Mouse (Mus musculus) kidney, embryonic 14.5 days (tissue): ENCODE data around the gene Pnpla7. TPM values are rescaled to one million over a fixed set of nuclear protein-coding genes. Genes with fewer than 3 reads are reported as not detected.
A peak's percentile ranks its signal among the peaks of the same experiment; 100 is the strongest.

ENCODE experiments used
- ATAC-seq: fragments of 200-750 bp; cut with Nextera tagmentation; 2 replicates; pipeline ENCODE4 v1.8.0; 2017; ENCODE audit warnings: moderate number of reproducible peaks, mild to moderate bottlenecking, moderate TSS enrichment, moderate library complexity; ENCODE audit not compliant: low FRiP score, low TSS enrichment
- H3K27ac ChIP-seq: fragments of 300-500 bp; sonication (generic); 2 replicates; pipeline ENCODE4 v1.5.1; 2014; ENCODE audit warnings: low read depth, mild to moderate bottlenecking, low read length, moderate library complexity, mixed read lengths
- H3K27me3 ChIP-seq: fragments of 300-500 bp; sonication (generic); 2 replicates; pipeline ENCODE4 v1.6.1; 2014; ENCODE audit warnings: mild to moderate bottlenecking, low read length; ENCODE audit not compliant: control insufficient read depth, insufficient read depth
- H3K36me3 ChIP-seq: fragments of 300-500 bp; sonication (generic); 2 replicates; pipeline ENCODE4 v1.6.1; 2014; ENCODE audit warnings: low read length, mixed read lengths; ENCODE audit not compliant: control insufficient read depth, insufficient read depth
- H3K4me1 ChIP-seq: fragments of 300-500 bp; sonication (generic); 2 replicates; pipeline ENCODE4 v1.6.1; 2014; ENCODE audit warnings: low read length, mixed read lengths; ENCODE audit not compliant: control insufficient read depth, insufficient read depth
- H3K4me2 ChIP-seq: fragments of 300-500 bp; sonication (generic); replicated peaks from 2 replicates; pipeline ENCODE4 v1.6.1; 2014; ENCODE audit warnings: low read depth, mild to moderate bottlenecking, low read length
- H3K4me3 ChIP-seq: fragments of 300-500 bp; sonication (generic); 2 replicates; pipeline ENCODE4 v1.5.1; 2014; ENCODE audit warnings: mild to moderate bottlenecking, low read length
- H3K9ac ChIP-seq: fragments of 300-500 bp; sonication (generic); 2 replicates; pipeline ENCODE4 v1.6.1; 2014; ENCODE audit warnings: low read depth, mild to moderate bottlenecking, low read length, moderate library complexity
- H3K9me3 ChIP-seq: fragments of 300-500 bp; sonication (generic); 2 replicates; pipeline ENCODE4 v1.6.1; 2016; ENCODE audit warnings: low read length; ENCODE audit not compliant: control insufficient read depth
- WGBS: fragments of 180-500 bp; shearing (Covaris S2); extraction: QIAGEN DNeasy Blood & Tissue Kit; methylation state at CpG from one replicate; pipeline ENCODE4 v1.1.7; 2014; 5-methylcytosine and 5-hydroxymethylcytosine counted together
- polyA plus RNA-seq: library from polyadenylated mRNA; unstranded; fragments of >200 nt; fragmentation: Nextera tagmentation; extraction: Ambion mirVana; gene quantifications from 2 replicates; pipeline ENCODE4 v1.2.1, GENCODE M21; 2014

Pnpla7 gene
- polyA plus RNA-seq, 1 experiment from 2014 or later = 7.5 TPM

DNA sequence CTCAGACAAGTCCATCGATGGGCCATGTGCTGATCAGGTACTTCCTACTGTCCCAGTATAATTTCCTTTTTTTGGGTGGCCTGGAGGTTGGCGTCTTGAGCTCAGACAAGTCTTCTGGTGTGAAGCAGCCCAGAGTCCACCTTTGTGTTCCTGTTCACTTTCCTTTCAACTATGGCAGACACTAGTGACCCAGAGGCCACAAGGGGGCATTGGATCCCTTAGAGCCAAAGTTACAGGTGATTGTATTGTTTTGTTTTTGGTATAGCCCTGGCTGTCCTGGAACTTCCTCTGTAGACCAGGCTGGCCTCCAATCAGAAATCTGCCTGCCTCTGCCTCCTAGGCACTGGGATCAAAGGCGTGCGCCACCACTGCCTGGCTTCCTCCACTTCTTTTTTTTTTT, 96.6 kb downstream of the Pnpla7 start:
- 81% methylated on average over 4 of the region's 4 CpGs for WGBS
- ATAC-seq = no peak

GRCm38 (mm10) chr2:25075506-25075905, 99.7 kb downstream of the Pnpla7 start:
- H3K27ac ChIP-seq = no peak overlapping the region; the same call in 1 of the 2 replicates
- no peak overlapping the region for H3K4me3 ChIP-seq
- H3K36me3 ChIP-seq = no peaks in the 10 kb centered on the region
- no peak overlapping the region for H3K4me2 ChIP-seq
- no peaks in the 10 kb centered on the region for H3K9me3 ChIP-seq
- 0 out of 2 replicates have a peak, but pooled peaks have one; percentile 28 for ATAC-seq
- H3K9ac ChIP-seq = no peak overlapping the region
- no peaks in the 10 kb centered on the region for H3K27me3 ChIP-seq
- WGBS = 37% methylated on average over 4 of the region's 4 CpGs
- H3K4me1 ChIP-seq = no peaks in the 10 kb centered on the region

More for the DNA sequence above, 96.6 kb downstream of the Pnpla7 start:
- no peaks in the 10 kb centered on the region for H3K4me1 ChIP-seq
- H3K36me3 ChIP-seq = no peaks in the 10 kb centered on the region
- H3K4me2 ChIP-seq = no peak overlapping the region
- H3K9me3 ChIP-seq = no peaks in the 10 kb centered on the region
- no peak overlapping the region for H3K27ac ChIP-seq
- H3K27me3 ChIP-seq = no peaks in the 10 kb centered on the region
- no peak overlapping the region for H3K9ac ChIP-seq
- no peak overlapping the region for H3K4me3 ChIP-seq

DNA sequence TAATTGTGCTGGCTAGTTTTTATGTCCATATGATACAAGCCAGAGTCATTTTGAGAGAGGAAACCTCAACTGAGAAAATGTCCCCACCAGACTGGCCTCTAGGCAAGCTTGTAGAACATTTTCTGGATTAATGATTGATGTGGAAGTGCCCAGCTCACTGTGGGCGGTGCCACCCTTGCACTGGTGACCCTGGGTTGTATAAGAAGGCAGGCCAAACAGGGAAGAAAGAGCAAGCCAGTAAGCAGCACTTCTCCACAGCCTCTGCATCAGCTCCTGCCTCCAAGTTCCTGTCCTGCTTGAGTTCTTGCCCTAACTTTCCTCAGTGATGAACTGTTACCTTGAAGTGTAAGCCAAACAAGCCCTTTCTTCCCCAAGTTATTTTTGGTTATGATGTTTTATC, 103.1 kb downstream of the Pnpla7 start:
- no peak overlapping the region for H3K4me3 ChIP-seq
- no peak overlapping the region for H3K27ac ChIP-seq
- no peak overlapping the region for H3K4me2 ChIP-seq
- 61% methylated on average over 1 of the region's 1 CpGs for WGBS
- H3K36me3 ChIP-seq = no peaks in the 10 kb centered on the region
- H3K9me3 ChIP-seq = no peaks in the 10 kb centered on the region
- no peaks in the 10 kb centered on the region for H3K27me3 ChIP-seq
- ATAC-seq = no peak
- H3K9ac ChIP-seq = no peak overlapping the region
- no peaks in the 10 kb centered on the region for H3K4me1 ChIP-seq

DNA sequence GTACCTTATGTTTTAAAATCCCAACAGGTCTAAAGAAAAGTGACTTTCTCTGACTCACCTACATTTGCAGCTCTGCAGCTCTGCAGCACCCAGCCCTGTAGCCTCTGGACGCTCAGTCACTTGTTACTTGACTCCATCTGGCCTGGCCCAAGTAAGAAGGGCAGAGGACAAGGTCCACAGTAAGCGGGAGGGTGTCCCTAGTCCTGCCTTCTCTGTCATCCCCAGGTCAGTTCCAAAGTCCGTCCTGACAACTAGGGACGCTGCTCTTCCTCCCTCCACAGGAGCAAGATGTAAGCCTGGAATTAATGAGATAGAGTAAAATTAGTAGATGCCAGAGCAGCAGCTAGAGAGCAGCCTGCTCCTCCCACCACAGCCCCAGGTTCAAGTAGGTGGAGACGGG, 104.2 kb downstream of the Pnpla7 start, which contains the start of gene Entpd8:
Gene Entpd8 (plus strand): TSS at position 229 of the 400 bp plus-strand sequence.
- H3K27ac ChIP-seq = no peak within 1 kb of the TSS
- H3K9me3 ChIP-seq = no peaks in the 10 kb centered on the region
- H3K27me3 ChIP-seq = no peaks in the 10 kb centered on the region
- no peak for ATAC-seq
- H3K36me3 ChIP-seq = no peaks in the 10 kb centered on the region
- H3K4me1 ChIP-seq = no peaks in the 10 kb centered on the region
- H3K4me3 ChIP-seq = no peak within 1 kb of the TSS
- H3K4me2 ChIP-seq = no peak within 1 kb of the TSS
- 51% methylated on average over 5 of the region's 5 CpGs for WGBS
- no peak within 1 kb of the TSS for H3K9ac ChIP-seq

DNA sequence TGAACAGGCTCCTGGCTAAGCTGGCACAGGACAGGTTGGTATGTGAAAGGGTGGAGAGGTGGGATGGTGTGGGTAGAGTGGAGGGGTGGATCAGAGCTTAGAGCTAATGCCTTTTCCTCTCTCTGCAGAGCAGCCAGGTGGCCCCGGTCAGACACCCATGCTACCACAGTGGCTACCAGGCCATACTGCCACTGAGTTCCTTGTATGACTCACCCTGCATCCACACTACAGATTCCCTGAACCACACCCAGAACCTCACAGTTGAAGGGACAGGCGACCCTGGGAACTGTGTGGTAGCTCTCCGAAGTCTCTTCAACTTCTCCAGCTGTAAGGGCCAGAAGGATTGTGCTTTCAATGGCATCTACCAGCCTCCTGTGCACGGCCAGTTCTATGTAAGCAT, 107.9 kb downstream of the Pnpla7 start:
- Histone ChIP-seq H3K4me1 (no peaks in the 10 kb centered on the region), H3K27ac (no peak overlapping the region), H3K36me3 (no peaks in the 10 kb centered on the region), H3K9ac (no peak overlapping the region), H3K27me3 (no peaks in the 10 kb centered on the region), H3K4me3 (no peak overlapping the region), H3K4me2 (no peak overlapping the region), H3K9me3 (no peaks in the 10 kb centered on the region)
- no peak for ATAC-seq
- WGBS = 84% methylated on average over 4 of the region's 4 CpGs

DNA sequence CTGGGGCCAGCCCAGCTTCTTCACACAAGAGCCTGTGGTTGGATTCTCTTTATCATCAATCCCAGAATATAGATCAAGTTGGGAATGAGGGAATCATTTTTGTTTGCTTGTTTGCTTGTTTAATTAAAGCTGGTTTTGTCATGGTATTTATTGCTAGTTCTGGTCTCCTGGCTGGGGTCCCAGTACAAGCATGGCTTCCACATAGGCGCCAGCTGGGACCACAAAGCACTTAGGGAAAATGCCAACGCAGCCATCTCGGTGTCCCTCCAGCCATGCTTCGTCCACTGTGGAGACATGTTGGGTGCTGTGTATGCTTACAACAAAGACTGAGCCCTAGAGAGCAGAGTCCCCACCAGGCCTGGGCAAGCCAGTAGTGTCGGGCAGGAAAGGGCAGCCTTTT, 109.7 kb downstream of the Pnpla7 start:
- no peak for ATAC-seq
- no peak overlapping the region for H3K4me2 ChIP-seq
- no peak overlapping the region for H3K9ac ChIP-seq
- H3K9me3 ChIP-seq = no peaks in the 10 kb centered on the region
- no peak overlapping the region for H3K4me3 ChIP-seq
- no peaks in the 10 kb centered on the region for H3K4me1 ChIP-seq
- WGBS = 91% methylated on average over 5 of the region's 5 CpGs
- no peaks in the 10 kb centered on the region for H3K36me3 ChIP-seq
- no peak overlapping the region for H3K27ac ChIP-seq
- no peaks in the 10 kb centered on the region for H3K27me3 ChIP-seq

GRCm38 (mm10) chr2:25087842-25088241, 112.0 kb downstream of the Pnpla7 start:
- 80% methylated on average over 2 of the region's 2 CpGs for WGBS
- Histone ChIP-seq H3K4me3 (no peak overlapping the region), H3K27me3 (no peaks in the 10 kb centered on the region), H3K4me2 (no peak overlapping the region), H3K4me1 (no peaks in the 10 kb centered on the region), H3K9me3 (no peaks in the 10 kb centered on the region), H3K27ac (no peak overlapping the region), H3K9ac (no peak overlapping the region), H3K36me3 (no peaks in the 10 kb centered on the region)
- no peak for ATAC-seq

DNA sequence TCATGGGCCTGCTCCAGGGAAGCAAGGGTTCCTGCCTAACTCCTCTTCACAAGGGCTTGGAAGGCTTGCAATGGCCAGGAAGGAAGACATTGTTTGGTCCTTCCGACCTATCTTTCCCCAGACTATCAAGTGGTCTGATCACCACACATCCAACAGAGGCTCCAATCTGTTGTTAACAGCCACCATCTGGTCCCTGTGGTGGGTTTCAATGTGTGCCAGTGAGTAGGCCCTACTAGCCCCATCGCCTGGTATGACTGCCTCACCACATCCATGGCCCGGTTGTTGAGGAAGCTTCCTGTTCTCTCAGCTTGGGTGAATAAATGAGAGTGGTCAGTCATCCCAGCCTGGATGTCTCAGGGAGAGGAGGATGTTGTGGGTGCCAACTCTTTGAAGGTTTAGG, 112.8 kb downstream of the Pnpla7 start:
- H3K4me2 ChIP-seq = no peak overlapping the region
- no peaks in the 10 kb centered on the region for H3K27me3 ChIP-seq
- 86% methylated on average over 3 of the region's 3 CpGs for WGBS
- no peaks in the 10 kb centered on the region for H3K4me1 ChIP-seq
- H3K36me3 ChIP-seq = no peaks in the 10 kb centered on the region
- no peaks in the 10 kb centered on the region for H3K9me3 ChIP-seq
- ATAC-seq = no peak
- H3K9ac ChIP-seq = no peak overlapping the region
- H3K4me3 ChIP-seq = no peak overlapping the region
- H3K27ac ChIP-seq = no peak overlapping the region

GRCm38 (mm10) chr2:25094785-25095108, 118.9 kb downstream of the Pnpla7 start:
- Histone ChIP-seq H3K27ac (no peak overlapping the region), H3K9me3 (no peaks in the 10 kb centered on the region), H3K9ac (no peak overlapping the region), H3K4me1 (no peaks in the 10 kb centered on the region), H3K36me3 (no peaks in the 10 kb centered on the region), H3K27me3 (no peaks in the 10 kb centered on the region), H3K4me2 (peak overlapping the region; percentile 38), H3K4me3 (peak overlapping the region; percentile 14; the same call in 1 of the 2 replicates)
- ATAC-seq = no peak; the same call in 1 of the 2 replicates
- 22% methylated on average over 17 of the region's 17 CpGs for WGBS
